Mouse (Mus musculus) adrenal gland, adult (tissue): Measurements from ENCODE around the gene Trim33.
A peak's percentile ranks its signal among the peaks of the same experiment; 100 is the strongest.

ENCODE experiments used
- DNase-seq, 2 experiments: peaks; one replicate each; pipeline ENCODE4 v3.0.0; 2022 to 2023; ENCODE audit warnings: low spot score in 1 of 2; ENCODE audit not compliant: inconsistent age in 2 of 2

Trim33 gene

GRCm38 (mm10) chr3:103394121-103394520, 115.0 kb downstream of the Trim33 start:
- no peak for DNase-seq

- DNase-seq, result no peak
These were observed 118.4 kb downstream of the Trim33 start for GRCm38 (mm10) chr3:103397523-103397922.

- DNase-seq, result no peak
These were observed 121.7 kb downstream of the Trim33 start for GRCm38 (mm10) chr3:103400807-103401206.

- no peak for DNase-seq
These were observed 122.4 kb downstream of the Trim33 start for GRCm38 (mm10) chr3:103401342-103402098.

GRCm38 (mm10) chr3:103402212-103402611, 123.1 kb downstream of the Trim33 start:
- DNase-seq, result no peak

- no peak for DNase-seq
These were observed 126.0 kb downstream of the Trim33 start for GRCm38 (mm10) chr3:103405135-103405534.

GRCm38 (mm10) chr3:103405871-103406765, 127.0 kb downstream of the Trim33 start:
- DNase-seq, result peak; percentile 64 to 84
